Mouse (Mus musculus) layer of hippocampus, adult 9-11 months (tissue): ENCODE results near the gene Gm21987.

Experiments used
- DNase-seq: peaks from one replicate; pipeline ENCODE4 v3.0.0; 2022

Gm21987 gene

GRCm38 (mm10) chr16:38372876-38373275, 26.0 kb downstream of the Gm21987 start:
- no peak for DNase-seq

GRCm38 (mm10) chr16:38373439-38373838, 26.6 kb downstream of the Gm21987 start:
- no peak for DNase-seq

GRCm38 (mm10) chr16:38373941-38374340, 27.1 kb downstream of the Gm21987 start:
- no peak for DNase-seq

GRCm38 (mm10) chr16:38374379-38375140, 27.7 kb downstream of the Gm21987 start:
- no peak for DNase-seq

GRCm38 (mm10) chr16:38375182-38375581, 28.3 kb downstream of the Gm21987 start:
- no peak for DNase-seq

- peak; percentile 57 for DNase-seq
These were observed 29.5 kb downstream of the Gm21987 start for GRCm38 (mm10) chr16:38376163-38376840.

GRCm38 (mm10) chr16:38376841-38377249, 30.0 kb downstream of the Gm21987 start:
- no peak for DNase-seq

GRCm38 (mm10) chr16:38377546-38377945, 30.7 kb downstream of the Gm21987 start:
- DNase-seq, result no peak

GRCm38 (mm10) chr16:38378591-38378990, 31.8 kb downstream of the Gm21987 start:
- no peak for DNase-seq

- DNase-seq, result no peak
These were observed 32.2 kb downstream of the Gm21987 start for GRCm38 (mm10) chr16:38379088-38379487.

GRCm38 (mm10) chr16:38379493-38379892, 32.7 kb downstream of the Gm21987 start:
- no peak for DNase-seq

GRCm38 (mm10) chr16:38379926-38380325, 33.1 kb downstream of the Gm21987 start:
- no peak for DNase-seq

- no peak for DNase-seq
These were observed 36.8 kb downstream of the Gm21987 start for GRCm38 (mm10) chr16:38383683-38384082.

- no peak for DNase-seq
These were observed 38.4 kb downstream of the Gm21987 start for GRCm38 (mm10) chr16:38385184-38385634.

GRCm38 (mm10) chr16:38385700-38386099, 38.9 kb downstream of the Gm21987 start:
- DNase-seq, result no peak

- no peak for DNase-seq
These were observed 40.5 kb downstream of the Gm21987 start for GRCm38 (mm10) chr16:38387389-38387788.

GRCm38 (mm10) chr16:38388757-38389156, 41.9 kb downstream of the Gm21987 start:
- DNase-seq, result no peak

- no peak for DNase-seq
These were observed 42.5 kb downstream of the Gm21987 start for GRCm38 (mm10) chr16:38389284-38389893.

GRCm38 (mm10) chr16:38390322-38390721, 43.5 kb downstream of the Gm21987 start:
- DNase-seq, result no peak

- DNase-seq, result peak; percentile 48
These were observed 45.5 kb downstream of the Gm21987 start for GRCm38 (mm10) chr16:38392126-38392894.

- DNase-seq, result no peak
These were observed 47.4 kb downstream of the Gm21987 start for GRCm38 (mm10) chr16:38394191-38394618.

GRCm38 (mm10) chr16:38395060-38395730, 48.4 kb downstream of the Gm21987 start:
- DNase-seq, result no peak
